In genomic region chr10:69574894-69575293, GRCm38 (mm10) we compare ENCODE assay signal across 16 mouse cellular contexts.
DNase-seq lines count a peak whose midpoint lies in the region; ATAC-seq and TF ChIP-seq lines count a peak whose summit lies in the region.
"Had no signal": no experiment of that assay in that cellular context is flagged by ENCODE, and none has a peak within 500 bp of the region (broad histone marks: within the 10 kb centered on the region; RNA-seq: fewer than 3 reads in every experiment).

No protein-coding gene starts in this region.

- no peaks in the 10 kb centered on the region for H3K79me2 ChIP-seq in liver, adult 2 months (ENCODE audit: control insufficient read depth, insufficient read depth, low read length)

- no peak for TF ChIP-seq CTCF in liver, adult 2 months (IDR thresholded peaks at IDR 0.05; ENCODE audit: low read depth, low read length)

- no peaks in the 10 kb centered on the region for H3K9me3 ChIP-seq in liver, embryonic 11.5 days (ENCODE audit: control insufficient read depth, low read length)
- H3K9me3 ChIP-seq: heart, embryonic 15.5 days had no signal

- H3K27ac ChIP-seq in liver, adult 2 months (replicated peaks; ENCODE audit: insufficient read depth, low read depth, low read length) = no peak overlapping the region
- H3K27ac ChIP-seq in liver, embryonic 11.5 days (ENCODE audit: low read depth, low read length) = no peak overlapping the region
- H3K27ac ChIP-seq: heart, adult 2 months had no signal

- no peak overlapping the region for H3K4me3 ChIP-seq in liver, adult 2 months (ENCODE audit: insufficient read depth, low read depth, low read length)
- no peak overlapping the region for H3K4me3 ChIP-seq in liver, embryonic 11.5 days (ENCODE audit: low read depth, low read length)
- H3K4me3 ChIP-seq: heart, adult 2 months had no signal

- ATAC-seq in liver, embryonic 11.5 days (replicated peaks; ENCODE audit: low FRiP score) = no peak
- ATAC-seq: lung, postnatal 0 days had no signal

- no peak overlapping the region for H3K4me2 ChIP-seq in liver, embryonic 11.5 days

- no peak overlapping the region for H3K9ac ChIP-seq in liver, adult 2 months (ENCODE audit: low read depth, low read length)
- H3K9ac ChIP-seq in liver, embryonic 11.5 days (ENCODE audit: low read depth, low read length) = no peak overlapping the region

- no peaks in the 10 kb centered on the region for H3K36me3 ChIP-seq in liver, adult 2 months (ENCODE audit: control insufficient read depth, insufficient read depth, low read length)
- H3K36me3 ChIP-seq in liver, embryonic 11.5 days (ENCODE audit: control insufficient read depth, insufficient read depth, low read length) = no peaks in the 10 kb centered on the region
- H3K36me3 ChIP-seq: heart, embryonic 15.5 days had no signal

- 47% methylated on average over 9 of the region's 9 CpGs for WGBS in liver, adult 2 months
- WGBS in liver, embryonic 11.5 days = 43% methylated on average over 9 of the region's 9 CpGs

- DNase-seq in heart, adult 11 months = peak; percentile 34
- no peak for DNase-seq in heart, adult 8-10 months (ENCODE audit: low spot score)
- peak; percentile 7 for DNase-seq in liver, adult 2 months (ENCODE audit: extremely low read depth, low read depth, low spot score)
- no peak for DNase-seq in liver, embryonic 11.5 days (ENCODE audit: low spot score)
- DNase-seq in kidney, adult 9 months = peak; percentile 58
- DNase-seq in retina, embryonic 14.5 days (ENCODE audit: low spot score) = peak; percentile 29
- no peak for DNase-seq in urinary bladder, postnatal 14 days (ENCODE audit: low spot score)
- DNase-seq: adrenal gland, postnatal 14 days; gastrocnemius, postnatal 14 days; heart, adult 2 months; heart, postnatal 4 days; spleen, adult 18-20 months; thymus, postnatal 36 days had no signal

- no peaks in the 10 kb centered on the region; the same call in 1 of the 2 replicates for H3K4me1 ChIP-seq in liver, adult 2 months (ENCODE audit: control insufficient read depth, insufficient read depth, low read length)
- 0 out of 2 replicates have a peak, but pooled peaks cover 2% of the 10 kb centered on the region for H3K4me1 ChIP-seq in liver, embryonic 11.5 days (replicated peaks; ENCODE audit: control insufficient read depth, insufficient read depth, low read length)

- no peak for TF ChIP-seq POLR2A in liver, adult 2 months (IDR thresholded peaks at IDR 0.05; ENCODE audit: extremely low read depth, insufficient read depth, low read length)

- no peaks in the 10 kb centered on the region; the same call in 1 of the 2 replicates for H3K27me3 ChIP-seq in liver, adult 2 months (ENCODE audit: control insufficient read depth, insufficient read depth, low read length)
- H3K27me3 ChIP-seq in liver, embryonic 11.5 days (replicated peaks; ENCODE audit: control insufficient read depth, insufficient read depth, low read length) = peaks cover 12% of the 10 kb centered on the region
- H3K27me3 ChIP-seq: CH12.LX; heart, embryonic 15.5 days had no signal

Comparison
In these comparisons a context has a peak if more than half of its experiments do, and no peak if none do; other contexts are left out.
1. DNase-seq: peak in heart, adult 11 months (single experiment), liver, adult 2 months (single experiment), kidney, adult 9 months (single experiment) and retina, embryonic 14.5 days (single experiment); none in heart, adult 8-10 months (single experiment), liver, embryonic 11.5 days (single experiment) and urinary bladder, postnatal 14 days (single experiment).